Mouse (Mus musculus) heart, postnatal 36 days (tissue): Measurements from ENCODE around the gene Coasy. TPM values are rescaled to one million over a fixed set of nuclear protein-coding genes. Genes with fewer than 3 reads are reported as not detected.

ENCODE experiments used
- DNase-seq, 2 experiments: peaks; one replicate each; pipeline ENCODE4 v3.0.0; 2021 to 2022
- intact Hi-C: fragments of 180-260 bp; cut with DNase I; formaldehyde crosslinking; loops from one replicate; pipeline ENCODE4 v1.15.1; 2025
- total RNA-seq, 2 experiments: library from RNA; stranded (reverse); gene quantifications; 2 replicates each; pipeline ENCODE4 v1.2.3; 2021

The Coasy gene
- total RNA-seq: 10 to 100 TPM; 17.2 to 18.8 TPM

GRCm38 (mm10) chr11:101082208-101083082, at the start of gene Coasy:
Gene Coasy, plus strand, starts transcription at chr11:101082565.
- intact Hi-C loops: loop anchor here (1.0 kb wide), 1 partner anchor 91 kb away; no protein-coding TSS in a partner anchor
- DNase-seq: peak; percentile 78 to 88

- DNase-seq: no peak
- intact Hi-C loops: loop anchor here (2.0 kb wide), 1 partner anchor 17 kb away; no protein-coding TSS in a partner anchor
Observed at GRCm38 (mm10) chr11:101033856-101034500, 48.4 kb upstream of the Coasy start.

- no peak for DNase-seq
- intact Hi-C loops: loop anchor here (2.0 kb wide), 1 partner anchor 18 kb away; no protein-coding TSS in a partner anchor
Observed at GRCm38 (mm10) chr11:101034614-101035327, 47.6 kb upstream of the Coasy start.

GRCm38 (mm10) chr11:101035328-101035695, 47.1 kb upstream of the Coasy start:
- DNase-seq: no peak
- intact Hi-C loops: loop anchor here (2.0 kb wide), 1 partner anchor 19 kb away; no protein-coding TSS in a partner anchor

- intact Hi-C loops: no loop called here
- DNase-seq: no peak
Observed at GRCm38 (mm10) chr11:101037795-101038194, 44.6 kb upstream of the Coasy start.

- no peak for DNase-seq
- intact Hi-C loops: loop anchor here (5.0 kb wide), 1 partner anchor 34 kb away; no protein-coding TSS in a partner anchor
Observed at GRCm38 (mm10) chr11:101045826-101046225, 36.5 kb upstream of the Coasy start.

GRCm38 (mm10) chr11:101046440-101046839, 35.9 kb upstream of the Coasy start:
- intact Hi-C loops: loop anchor here (5.0 kb wide), 1 partner anchor 34 kb away; no protein-coding TSS in a partner anchor
- no peak for DNase-seq

- intact Hi-C loops: loop anchor here (5.0 kb wide), 1 partner anchor 35 kb away; no protein-coding TSS in a partner anchor
- no peak for DNase-seq
Observed at GRCm38 (mm10) chr11:101047502-101047901, 34.9 kb upstream of the Coasy start.

GRCm38 (mm10) chr11:101050359-101050758, 32.0 kb upstream of the Coasy start:
- DNase-seq: no peak
- intact Hi-C loops: no loop called here

- no peak for DNase-seq
- intact Hi-C loops: no loop called here
Observed at GRCm38 (mm10) chr11:101051051-101051493, 31.3 kb upstream of the Coasy start.

- DNase-seq: no peak
- intact Hi-C loops: no loop called here
Observed at GRCm38 (mm10) chr11:101051617-101052016, 30.7 kb upstream of the Coasy start.

- peak; percentile 71 to 74 for DNase-seq
- intact Hi-C loops: no loop called here
Observed at GRCm38 (mm10) chr11:101052751-101053473, 29.5 kb upstream of the Coasy start.

- intact Hi-C loops: no loop called here
Observed at GRCm38 (mm10) chr11:101053974-101054373, 28.4 kb upstream of the Coasy start.

GRCm38 (mm10) chr11:101055418-101055817, 26.9 kb upstream of the Coasy start:
- intact Hi-C loops: no loop called here
- DNase-seq: no peak

More at GRCm38 (mm10) chr11:101053974-101054373, 28.4 kb upstream of the Coasy start:
- DNase-seq: no peak

GRCm38 (mm10) chr11:101056885-101057284, 25.5 kb upstream of the Coasy start:
- intact Hi-C loops: loop anchor here (1.0 to 2.0 kb wide), 2 partner anchors 10 to 74 kb away; no protein-coding TSS in a partner anchor
- peak; percentile 53 to 61 for DNase-seq

GRCm38 (mm10) chr11:101057860-101058259, 24.5 kb upstream of the Coasy start:
- intact Hi-C loops: loop anchor here (1.0 to 2.0 kb wide), 6 partner anchors 9 to 165 kb away; partner anchors contain the start of gene Atp6v0a1
- DNase-seq: peak; percentile 89 to 93

GRCm38 (mm10) chr11:101058726-101059125, 23.6 kb upstream of the Coasy start:
- intact Hi-C loops: loop anchor here (1.0 to 2.0 kb wide), 4 partner anchors 50 to 166 kb away; partner anchors contain the start of gene Atp6v0a1
- DNase-seq: peak; percentile 49 to 66

GRCm38 (mm10) chr11:101059473-101059872, 22.9 kb upstream of the Coasy start:
- intact Hi-C loops: loop anchor here (2.0 kb wide), 3 partner anchors 51 to 167 kb away; partner anchors contain the start of gene Atp6v0a1
- DNase-seq: no peak

GRCm38 (mm10) chr11:101060126-101060525, 22.2 kb upstream of the Coasy start:
- DNase-seq: peak; percentile 78 to 79
- intact Hi-C loops: loop anchor here (10.0 kb wide), 1 partner anchor 345 kb away; the partner anchor contains the start of genes Hspb9 and Kat2a
